Mouse (Mus musculus): ENCODE measurements around the gene Gan.

DNA sequence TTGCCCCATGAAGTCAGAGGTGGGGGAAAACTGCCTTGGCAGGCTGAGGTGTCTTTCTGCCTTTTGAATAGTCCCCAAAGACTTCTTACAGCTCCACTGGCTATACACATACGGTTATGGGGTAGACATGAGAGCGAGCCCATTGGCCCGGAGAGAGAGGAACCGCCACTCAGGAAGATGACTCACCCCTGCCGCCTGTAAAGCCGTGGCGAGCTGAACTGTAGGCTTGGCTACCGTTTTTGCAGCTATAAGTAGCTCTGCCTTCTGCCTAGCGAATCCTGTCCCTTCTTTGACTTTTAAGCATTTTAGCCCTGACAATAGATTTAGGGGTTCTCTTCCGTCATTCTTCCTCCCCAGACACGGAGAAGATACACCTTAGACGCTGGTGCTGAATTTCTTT lies 51.2 kb downstream of the Gan start:
- TF ChIP-seq CTCF (IDR thresholded peaks at IDR 0.05; ENCODE audit: insufficient read depth, low read depth, low read length), result no peak
- TF ChIP-seq POLR2A (IDR thresholded peaks at IDR 0.05; ENCODE audit: insufficient read depth, low read depth, low read length), result no peak

Data from olfactory bulb, adult 2 months (tissue).